Mouse (Mus musculus) lung, postnatal 4 days (tissue): ENCODE results near the gene Nr1d1.
A peak's percentile ranks its signal among the peaks of the same experiment; 100 is the strongest.

Experiments
- DNase-seq, 2 experiments: peaks; one replicate each; pipeline ENCODE4 v3.0.0; 2021

The Nr1d1 gene

GRCm38 (mm10) chr11:98774582-98775347, at the start of gene Nr1d1:
Gene Nr1d1 (minus strand): TSS chr11:98775333.
- DNase-seq = no peak

GRCm38 (mm10) chr11:98820968-98821367, 45.8 kb upstream of the Nr1d1 start:
- DNase-seq = no peak

DNA sequence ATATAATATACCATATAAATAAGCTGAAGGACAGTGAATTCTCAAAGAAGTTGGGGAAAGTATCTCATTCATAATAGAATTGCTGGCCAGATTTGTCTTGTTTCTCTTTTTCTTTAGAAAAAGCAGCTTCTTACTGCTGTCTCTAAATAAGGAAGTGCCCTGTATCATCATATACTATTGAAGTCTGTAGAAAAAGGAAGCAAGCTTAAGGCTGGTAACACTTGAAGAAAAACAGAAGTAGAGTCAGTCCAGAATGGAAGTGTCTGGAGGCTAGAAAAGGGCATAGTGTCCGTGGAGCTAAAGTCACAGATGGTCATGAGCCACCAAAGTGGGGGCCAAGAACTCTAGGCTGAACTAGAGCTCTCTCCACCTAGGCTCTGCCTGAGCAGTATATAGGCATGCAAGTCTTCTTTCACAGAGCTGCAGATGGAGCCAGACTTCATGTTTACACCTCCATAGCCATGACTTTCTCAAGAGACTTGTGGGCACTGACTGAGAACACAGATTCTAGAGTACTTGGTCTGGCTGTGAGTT, 41.6 kb upstream of the Nr1d1 start:
- no peak for DNase-seq

GRCm38 (mm10) chr11:98810686-98811085, 35.6 kb upstream of the Nr1d1 start:
- no peak for DNase-seq

- DNase-seq = peak; percentile 99 to 100
Measured at GRCm38 (mm10) chr11:98809457-98810290, 34.5 kb upstream of the Nr1d1 start.

GRCm38 (mm10) chr11:98808417-98808816, 33.3 kb upstream of the Nr1d1 start:
- DNase-seq = no peak

DNA sequence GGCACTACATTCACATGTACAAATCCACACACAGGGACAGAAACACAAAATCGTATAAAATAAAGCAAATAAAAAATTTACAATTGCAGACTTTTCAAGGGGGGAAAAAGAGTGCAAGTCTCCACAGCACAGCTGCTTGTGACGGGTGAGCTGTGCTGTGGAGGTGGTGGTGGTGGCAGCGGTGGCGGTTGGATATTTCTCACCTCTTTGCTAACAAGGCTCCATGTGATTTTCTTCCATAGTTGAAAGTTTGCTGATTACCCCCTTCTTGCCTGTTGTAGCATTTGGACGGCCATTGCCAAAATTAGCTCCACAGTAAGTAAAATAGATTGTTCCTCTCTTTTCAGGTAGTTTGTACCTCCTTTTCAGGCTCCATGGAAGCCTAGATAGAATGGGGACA, 29.5 kb upstream of the Nr1d1 start, which contains the start of gene Casc3:
Gene Casc3 (plus strand): TSS at position 301 of the 400 bp plus-strand sequence.
- DNase-seq = no peak

DNA sequence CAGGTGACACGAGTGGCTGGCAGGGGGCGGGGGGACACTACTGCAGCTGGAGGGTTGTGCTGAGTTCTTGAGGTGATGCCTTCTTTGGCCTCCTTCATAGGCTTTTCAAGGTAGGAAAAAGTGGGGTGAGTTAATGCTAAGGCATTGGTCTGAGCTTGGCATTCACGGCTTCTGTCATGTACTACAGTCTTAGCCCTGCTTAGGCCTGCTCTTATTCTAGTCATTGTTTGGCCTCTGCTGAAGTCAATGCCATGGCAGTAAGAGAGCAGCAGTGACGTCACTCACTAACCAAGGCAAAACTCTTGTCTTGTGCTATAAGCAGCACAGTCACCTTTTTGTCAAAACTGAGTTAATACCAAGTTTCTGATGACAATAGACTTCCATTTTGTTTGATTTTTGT, 22.8 kb upstream of the Nr1d1 start:
- DNase-seq = no peak

- peak; percentile 27 to 43 for DNase-seq
Measured at GRCm38 (mm10) chr11:98797306-98797705, 22.2 kb upstream of the Nr1d1 start.

GRCm38 (mm10) chr11:98796515-98797216, 21.5 kb upstream of the Nr1d1 start:
- peak; percentile 79 to 81 for DNase-seq

- peak; percentile 67 to 73 for DNase-seq
Measured at GRCm38 (mm10) chr11:98795714-98796514, 20.8 kb upstream of the Nr1d1 start.

GRCm38 (mm10) chr11:98795015-98795713, 20.0 kb upstream of the Nr1d1 start, which contains the start of gene Msl1:
Gene Msl1 (plus strand): TSS chr11:98795516.
- DNase-seq = peak; percentile 93 to 95

DNA sequence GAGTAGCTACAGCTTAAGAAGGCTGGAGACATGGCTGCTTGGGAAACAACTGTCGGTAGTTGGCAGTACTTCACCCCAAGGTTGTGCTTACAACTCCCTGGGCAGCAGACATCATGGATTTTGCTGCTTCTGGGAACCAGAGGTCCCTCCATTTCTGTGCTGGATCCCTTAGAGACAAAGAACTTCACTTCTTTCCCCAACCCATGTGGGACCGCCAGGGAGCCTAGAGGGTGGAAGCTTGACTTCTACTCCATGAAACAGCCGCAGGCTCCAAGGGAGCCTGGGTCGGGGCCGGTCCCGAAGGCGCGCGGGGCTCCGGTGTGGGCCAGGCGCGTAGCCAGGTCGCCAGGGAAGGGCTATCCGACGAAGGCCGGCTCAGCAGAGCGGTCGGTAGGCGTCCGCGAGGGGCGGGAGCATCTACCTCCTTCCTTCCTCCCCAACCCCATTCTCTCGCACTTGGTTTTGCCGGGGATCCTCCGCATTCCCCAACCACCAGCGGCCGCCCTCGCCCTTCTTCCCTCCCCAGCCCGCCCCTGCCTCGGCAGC, 19.4 kb upstream of the Nr1d1 start:
- DNase-seq = peak in 1 of 2 experiments; percentile 91

DNA sequence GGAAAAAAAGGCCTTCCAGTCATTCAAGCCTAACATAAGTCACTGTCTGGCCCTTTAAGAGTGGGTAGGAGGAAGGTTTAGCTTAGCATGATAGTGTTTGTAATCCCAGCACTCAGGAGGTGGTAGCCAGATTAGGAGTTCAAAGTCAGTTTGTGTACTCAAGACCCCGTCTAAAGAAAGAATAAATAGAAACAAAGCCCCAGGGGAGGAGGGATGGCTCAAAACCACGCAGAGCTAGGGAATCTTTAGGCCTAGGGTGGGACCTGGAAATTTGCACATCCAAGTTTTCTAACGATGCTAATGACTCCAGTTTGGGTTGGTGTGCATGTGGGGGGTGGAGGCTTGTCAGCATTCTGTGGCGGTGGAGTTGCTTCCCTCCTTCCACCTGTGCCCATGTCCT, 16.9 kb upstream of the Nr1d1 start:
- no peak for DNase-seq

GRCm38 (mm10) chr11:98791448-98791847, 16.3 kb upstream of the Nr1d1 start:
- DNase-seq = no peak

DNA sequence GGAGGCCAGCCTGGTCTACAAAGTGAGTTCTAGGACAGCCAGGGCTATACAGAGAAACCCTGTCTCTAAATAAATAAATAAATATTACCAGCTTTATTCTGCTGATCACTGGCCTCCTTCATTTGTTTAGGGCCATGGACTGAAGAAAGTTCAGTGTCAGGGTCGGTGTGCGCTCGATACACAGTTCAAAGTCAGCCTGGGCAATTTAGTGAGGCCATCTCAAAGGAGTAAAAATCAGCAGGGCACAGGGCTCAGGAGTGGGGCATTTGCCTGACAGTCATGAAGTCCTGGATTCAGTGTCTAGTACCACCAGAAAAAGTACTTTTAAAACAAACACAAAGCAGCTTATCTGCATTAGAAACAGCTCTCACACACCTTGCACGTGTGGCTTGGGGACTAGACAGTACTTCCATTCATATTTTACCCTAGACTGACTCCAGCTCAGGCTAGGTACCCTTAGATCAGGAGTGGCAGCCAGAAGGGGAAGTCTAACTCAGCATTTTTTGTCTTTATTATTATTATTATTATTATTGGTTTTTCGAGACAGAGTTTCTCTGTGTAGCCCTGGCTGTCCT, 15.6 kb upstream of the Nr1d1 start:
- DNase-seq = no peak

DNA sequence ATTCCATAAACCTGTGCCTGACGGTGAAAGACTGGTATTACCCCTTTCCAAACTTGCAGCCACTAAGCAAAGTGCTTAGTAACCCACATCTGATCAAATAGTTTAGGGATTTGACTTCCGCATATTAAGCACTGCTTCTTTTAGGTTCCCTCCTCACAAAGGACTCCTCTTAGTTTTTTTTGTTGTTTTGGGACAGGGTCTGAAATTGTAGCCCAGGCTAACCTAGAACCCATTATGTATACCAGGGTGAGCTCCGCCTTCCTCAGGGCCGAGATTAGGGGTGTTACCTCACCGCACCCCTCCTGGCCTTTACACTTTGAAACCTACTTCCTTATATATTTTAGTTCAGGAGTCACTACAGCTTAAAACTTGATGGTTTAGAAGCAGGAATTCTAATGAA, 14.7 kb upstream of the Nr1d1 start:
- no peak for DNase-seq

- DNase-seq = peak in 1 of 2 experiments; percentile 50
Measured at GRCm38 (mm10) chr11:98789219-98789807, 14.2 kb upstream of the Nr1d1 start.

GRCm38 (mm10) chr11:98788550-98789218, 13.6 kb upstream of the Nr1d1 start:
- peak; percentile 92 for DNase-seq

GRCm38 (mm10) chr11:98788139-98788538, 13.0 kb upstream of the Nr1d1 start:
- peak in 1 of 2 experiments; percentile 12 for DNase-seq
